Mouse (Mus musculus) embryo, embryonic 11.5 days (tissue): ENCODE data around the gene Olfr492.

Source experiments
- DNase-seq: peaks from one replicate; pipeline ENCODE4 v3.0.0-alpha.2; 2012; ENCODE audit warnings: low read depth, low spot score

The Olfr492 gene

GRCm38 (mm10) chr7:108323574-108323973 lies at the start of gene Olfr492:
Gene Olfr492, minus strand, starts transcription at chr7:108323674.
- DNase-seq: no peak

- no peak for DNase-seq
These were observed 41.6 kb upstream of the Olfr492 start, which contains the start of gene Olfr494 for GRCm38 (mm10) chr7:108365035-108365434. Gene Olfr494, plus strand, starts transcription at chr7:108365335.

GRCm38 (mm10) chr7:108346879-108347278 lies 23.4 kb upstream of the Olfr492 start, which contains the start of gene Olfr493:
Gene Olfr493, minus strand, starts transcription at chr7:108346979.
- DNase-seq: no peak

GRCm38 (mm10) chr7:108313151-108313550 lies 10.3 kb downstream of the Olfr492 start, which contains the start of gene Olfr491:
Gene Olfr491, plus strand, starts transcription at chr7:108313451.
- no peak for DNase-seq

- DNase-seq: no peak
These were observed 34.6 kb downstream of the Olfr492 start, which contains the start of gene Olfr490 for GRCm38 (mm10) chr7:108288834-108289233. Gene Olfr490, minus strand, starts transcription at chr7:108288934.
